Mouse (Mus musculus) CD4-positive helper T cell, adult 2 months (primary cell): Measurements from ENCODE around the gene AK157302.
"Not testable (repeated sequence)": the region's sequence is repeated elsewhere in the genome, so short reads cannot be mapped to it uniquely, and the experiment has no call there.

Experiments used
- DNase-seq: peaks from one replicate; pipeline ENCODE4 v3.0.0-alpha.2; 2012; ENCODE audit warnings: low read depth, missing footprints, low spot score

The AK157302 gene

DNA sequence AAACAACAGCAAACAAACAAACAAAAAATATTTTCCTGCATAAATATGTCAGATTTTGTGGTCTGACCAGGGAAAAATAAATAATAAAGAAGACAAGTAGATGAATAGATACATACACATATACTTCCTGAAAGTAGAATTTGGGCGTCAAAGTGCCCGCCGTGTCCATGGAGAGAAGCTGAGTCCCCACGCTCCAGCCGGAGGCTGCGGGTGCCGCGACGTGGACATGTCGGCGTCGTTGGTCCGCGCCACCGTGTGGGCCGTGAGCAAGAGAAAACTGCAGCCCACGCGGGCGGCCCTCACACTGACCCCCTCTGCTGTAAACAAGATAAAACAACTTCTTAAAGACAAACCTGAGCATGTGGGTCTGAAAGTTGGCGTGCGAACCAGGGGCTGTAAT, at the start of gene AK157302:
Gene AK157302 (plus strand): TSS at position 144 of the 400 bp plus-strand sequence.
- no peak for DNase-seq

DNA sequence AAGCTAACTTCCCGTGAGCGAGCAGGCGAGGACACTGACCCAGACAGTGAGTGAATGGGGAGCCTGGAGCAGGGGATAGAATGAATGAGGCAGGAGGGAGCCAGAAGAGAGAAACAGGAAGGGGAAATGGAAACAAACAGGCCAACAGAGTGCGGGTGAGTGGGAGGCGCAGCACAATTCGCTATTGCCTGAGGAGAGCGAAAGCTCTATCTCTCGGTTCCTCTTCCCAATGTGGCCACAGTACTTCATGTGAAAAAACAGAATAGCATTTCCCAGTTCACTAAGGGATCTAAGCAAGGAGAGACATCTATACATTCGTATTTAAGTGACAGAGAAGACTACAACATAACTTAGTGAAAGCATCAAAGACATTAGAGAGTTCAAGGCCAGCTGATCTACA, 48.2 kb upstream of the AK157302 start:
- DNase-seq, result no peak

DNA sequence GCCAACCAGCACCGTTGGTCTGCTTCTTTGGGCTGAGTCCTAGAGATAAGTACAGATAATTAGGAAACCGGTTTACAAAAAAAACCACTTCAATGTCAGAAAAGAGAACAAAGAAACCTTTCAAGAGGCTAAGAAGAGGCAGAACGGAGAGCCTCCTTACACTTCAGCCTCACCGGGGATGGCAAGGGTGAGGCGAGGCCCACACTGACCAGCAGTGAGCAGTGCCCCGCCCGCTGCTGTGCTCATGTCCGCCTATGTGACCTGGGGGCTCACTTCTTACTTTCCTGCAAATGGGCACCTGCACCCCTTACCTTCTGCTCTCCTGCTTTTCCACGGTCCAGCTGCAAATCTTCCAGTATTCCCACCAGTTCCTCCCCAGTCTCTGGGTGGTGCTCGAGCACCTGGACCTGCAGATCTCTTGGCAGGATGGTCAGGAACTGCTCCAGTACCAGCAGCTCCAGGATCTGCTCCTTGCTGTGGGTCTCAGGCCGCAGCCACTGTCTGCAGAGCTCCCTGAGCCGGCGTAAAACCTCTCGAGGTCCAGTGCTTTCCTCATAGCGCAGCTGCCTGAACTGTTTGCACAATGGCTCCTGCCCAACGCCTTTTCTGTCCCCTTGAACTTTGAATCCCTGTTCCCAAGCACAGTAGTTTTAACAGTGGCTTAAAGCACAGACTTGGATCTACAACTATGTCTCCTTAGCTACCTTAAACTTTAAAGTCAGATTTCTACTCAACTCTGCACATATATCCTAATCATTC, 47.0 kb upstream of the AK157302 start:
- DNase-seq, result no peak

DNA sequence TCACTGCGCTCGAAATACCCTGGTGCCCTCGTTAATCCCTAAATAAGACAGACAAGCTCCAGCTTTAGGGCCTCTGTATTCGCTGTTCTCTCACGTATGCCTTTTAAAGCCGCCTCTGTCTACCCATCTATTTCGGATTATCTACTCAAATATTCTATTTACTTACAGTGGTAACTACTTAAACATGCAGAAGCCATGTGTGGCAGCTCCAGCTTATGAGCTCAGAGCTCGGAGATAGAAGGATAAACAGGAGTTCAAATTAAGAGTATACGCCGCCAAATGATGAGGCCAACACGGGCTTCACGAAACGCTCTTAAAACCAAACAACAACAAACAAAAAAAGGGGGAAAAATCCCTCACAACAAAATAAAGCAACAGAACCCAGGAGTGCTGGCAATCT, 42.0 kb upstream of the AK157302 start:
- no peak for DNase-seq

DNA sequence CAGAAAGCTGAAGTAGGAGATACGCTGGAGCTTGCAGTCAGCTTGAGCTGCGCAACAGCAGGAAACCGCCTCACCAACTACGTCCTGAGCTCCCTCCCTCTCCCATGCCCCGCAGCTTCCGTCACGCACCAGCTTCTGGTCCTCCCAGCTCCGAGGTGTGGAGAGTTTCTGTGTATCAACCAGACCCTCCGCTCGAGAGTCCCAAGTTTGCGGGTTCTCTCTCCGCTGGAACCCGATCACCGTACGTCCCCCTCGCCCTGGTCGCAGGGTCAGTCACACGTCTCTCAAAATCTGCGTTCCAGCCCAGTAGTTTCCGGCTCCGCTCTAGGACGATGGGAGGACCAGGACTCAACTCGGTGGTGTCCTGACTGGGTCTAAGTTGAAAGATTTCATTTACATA, 41.6 kb upstream of the AK157302 start, which contains the start of gene Zscan26:
Gene Zscan26 (minus strand): TSS at position 282 of the 400 bp plus-strand sequence.
- peak; percentile 82 for DNase-seq

DNA sequence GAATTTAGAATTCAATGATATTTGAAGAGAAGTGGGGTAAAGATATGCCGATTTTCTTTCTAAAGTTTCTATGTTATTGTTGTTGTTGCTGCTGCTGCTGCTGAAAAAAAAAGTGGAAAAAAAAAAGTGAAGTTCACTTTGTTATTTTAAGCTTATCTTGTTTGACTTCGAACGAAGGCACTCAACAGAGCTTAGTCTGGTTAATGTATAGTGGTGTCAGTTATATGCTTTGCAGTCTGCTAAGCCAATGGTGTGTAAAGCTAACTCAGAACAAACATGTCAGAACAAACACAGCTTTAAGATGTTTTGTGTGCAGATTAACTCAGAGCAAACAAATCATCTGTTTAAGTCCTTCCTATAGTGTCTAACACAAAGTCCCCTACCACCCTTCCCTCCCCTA, 40.9 kb upstream of the AK157302 start:
- DNase-seq, result no peak

DNA sequence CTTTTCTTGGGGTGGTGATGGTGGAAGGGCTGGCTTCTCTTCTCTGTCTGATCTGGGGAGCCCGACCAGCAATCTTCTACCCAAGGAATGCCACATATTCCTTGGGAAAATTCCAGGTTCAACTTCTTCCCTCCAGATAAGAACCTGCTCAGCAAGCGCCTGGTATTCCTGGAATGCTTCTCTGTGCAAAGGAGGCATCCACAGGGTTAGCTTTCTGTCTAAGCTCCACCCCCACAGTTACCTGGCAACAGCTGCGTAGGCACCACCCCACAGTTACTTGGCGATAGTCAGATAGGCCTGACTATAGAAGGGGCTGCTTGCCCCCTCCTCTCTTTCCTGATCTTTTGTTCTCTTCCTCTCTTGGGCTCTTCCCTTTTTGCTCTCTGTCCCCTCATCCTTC, 38.7 kb upstream of the AK157302 start:
- no peak for DNase-seq

DNA sequence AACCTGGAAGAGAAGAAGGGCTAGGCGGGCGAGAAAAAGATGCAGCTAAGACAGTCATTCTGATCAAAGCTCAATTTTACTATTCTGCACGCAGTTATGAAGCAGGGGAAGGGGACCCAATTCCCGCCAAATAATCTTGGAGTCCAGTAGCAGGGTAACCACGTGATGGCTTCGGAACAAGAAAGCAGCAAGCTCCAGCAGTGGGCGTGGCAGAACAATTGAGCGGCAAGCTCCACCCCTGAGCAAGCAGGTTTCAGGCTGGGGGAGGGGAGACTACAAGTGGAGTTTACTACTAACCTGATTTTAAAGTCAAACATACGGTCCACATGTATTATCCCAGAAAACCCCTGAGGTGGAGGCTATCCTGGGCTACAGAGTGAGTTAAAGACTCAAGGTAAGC, 32.5 kb upstream of the AK157302 start:
- DNase-seq, result not testable (repeated sequence)

DNA sequence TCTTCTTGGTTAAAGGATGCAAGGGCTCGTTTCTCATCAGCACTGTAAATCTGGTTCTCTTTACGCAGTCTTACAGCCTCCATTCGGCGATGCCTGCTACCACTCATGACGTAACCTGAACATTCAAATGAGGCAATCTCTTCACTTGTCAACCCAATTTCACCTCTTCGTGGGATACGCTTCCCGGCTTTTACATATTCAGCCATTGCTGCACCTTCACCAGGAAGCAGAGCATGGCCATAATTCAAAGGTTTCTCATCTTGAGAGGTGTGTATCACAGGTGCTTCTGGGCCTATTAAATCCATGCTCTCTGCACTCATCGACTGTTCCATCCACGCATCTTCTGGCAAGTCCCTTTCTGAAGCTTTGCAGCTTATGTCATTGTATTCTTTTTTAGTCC, 27.7 kb upstream of the AK157302 start:
- DNase-seq, result no peak

DNA sequence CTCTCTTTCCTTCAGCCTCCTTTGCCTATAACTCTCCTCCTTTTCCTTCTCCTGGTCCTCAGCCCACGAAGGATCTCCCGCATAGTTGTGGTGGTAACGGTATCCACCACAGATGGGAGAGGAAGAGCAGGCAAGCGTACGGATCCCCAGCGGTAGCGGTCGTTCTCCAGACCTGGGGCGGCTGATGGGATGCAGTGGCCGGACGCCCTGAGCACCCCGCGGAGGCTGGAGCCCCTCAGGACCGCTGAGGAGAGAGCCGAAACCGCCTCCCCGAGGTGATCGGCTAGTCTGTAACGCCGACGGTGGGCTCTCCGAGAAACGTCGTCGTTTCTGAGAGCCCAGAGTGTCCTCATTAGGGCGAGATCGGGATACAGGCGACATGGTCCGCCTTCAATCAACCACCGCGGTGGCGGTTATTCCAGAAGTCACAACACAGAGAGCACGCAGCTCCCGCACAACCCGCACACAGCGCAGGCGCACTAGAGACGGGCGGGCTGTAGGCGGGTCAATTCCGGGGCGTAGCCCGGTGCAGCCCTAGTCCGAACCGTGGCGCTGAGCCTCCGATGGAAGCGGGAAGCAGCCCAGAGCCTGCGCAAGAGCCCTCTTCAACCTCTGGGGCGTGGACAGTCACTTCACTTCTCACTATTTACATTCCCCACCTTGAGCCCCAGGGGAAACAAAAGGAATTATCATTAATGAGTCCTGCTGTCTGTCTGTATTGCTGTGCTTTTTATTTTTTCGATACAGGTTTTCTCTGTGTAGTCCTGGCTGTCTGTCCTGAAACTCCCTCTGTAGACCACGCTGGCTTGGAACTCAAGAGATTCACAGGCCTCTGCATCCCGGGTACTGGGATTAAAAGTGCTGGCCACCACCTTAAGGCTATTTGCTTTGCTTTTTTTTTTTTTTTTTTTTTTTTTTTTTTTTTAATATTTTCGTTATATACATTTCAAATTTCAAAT, 26.7 kb upstream of the AK157302 start, which contains the start of gene Nkapl:
Gene Nkapl (minus strand): TSS at position 449 of the 959 bp plus-strand sequence.
- peak; percentile 80 for DNase-seq

DNA sequence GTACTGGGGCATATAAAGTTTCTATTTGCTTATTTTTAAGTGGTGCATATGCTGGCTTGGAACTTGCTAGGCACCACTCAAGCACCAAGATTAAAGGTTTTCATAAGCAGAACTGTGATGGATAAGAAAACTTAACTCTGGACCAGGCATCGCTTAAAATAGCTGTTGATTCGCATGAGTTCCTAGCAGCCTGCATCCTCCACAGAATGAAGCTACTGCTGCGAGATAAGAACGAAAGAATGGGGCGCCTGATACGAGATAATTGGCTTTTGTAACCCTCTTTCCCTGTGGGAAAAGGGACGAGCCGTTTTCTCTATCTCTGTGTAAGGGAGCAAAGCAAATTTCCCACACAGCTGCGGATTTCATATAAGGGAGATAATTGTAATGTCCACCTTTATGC, 25.9 kb upstream of the AK157302 start:
- DNase-seq, result no peak

DNA sequence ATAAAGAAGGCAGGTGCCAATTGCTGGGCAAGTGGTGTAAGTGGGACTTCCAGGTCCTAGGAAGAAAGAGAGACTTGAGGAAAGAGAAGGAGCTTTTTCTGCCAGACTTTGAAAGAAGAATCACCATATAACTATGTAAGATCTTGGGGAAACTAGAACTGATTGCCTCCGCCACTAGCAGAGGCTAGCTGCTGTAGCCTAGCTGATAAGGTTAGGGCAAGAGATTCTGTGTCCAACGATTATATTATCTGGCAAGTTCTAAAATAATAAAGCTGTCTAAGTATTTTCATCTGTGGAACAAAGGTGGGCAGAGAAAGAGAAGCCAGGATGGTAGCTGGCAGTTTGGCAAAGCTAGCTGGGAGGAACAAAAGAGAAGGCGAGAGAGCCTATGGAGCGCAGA, 22.6 kb upstream of the AK157302 start:
- DNase-seq, result no peak

DNA sequence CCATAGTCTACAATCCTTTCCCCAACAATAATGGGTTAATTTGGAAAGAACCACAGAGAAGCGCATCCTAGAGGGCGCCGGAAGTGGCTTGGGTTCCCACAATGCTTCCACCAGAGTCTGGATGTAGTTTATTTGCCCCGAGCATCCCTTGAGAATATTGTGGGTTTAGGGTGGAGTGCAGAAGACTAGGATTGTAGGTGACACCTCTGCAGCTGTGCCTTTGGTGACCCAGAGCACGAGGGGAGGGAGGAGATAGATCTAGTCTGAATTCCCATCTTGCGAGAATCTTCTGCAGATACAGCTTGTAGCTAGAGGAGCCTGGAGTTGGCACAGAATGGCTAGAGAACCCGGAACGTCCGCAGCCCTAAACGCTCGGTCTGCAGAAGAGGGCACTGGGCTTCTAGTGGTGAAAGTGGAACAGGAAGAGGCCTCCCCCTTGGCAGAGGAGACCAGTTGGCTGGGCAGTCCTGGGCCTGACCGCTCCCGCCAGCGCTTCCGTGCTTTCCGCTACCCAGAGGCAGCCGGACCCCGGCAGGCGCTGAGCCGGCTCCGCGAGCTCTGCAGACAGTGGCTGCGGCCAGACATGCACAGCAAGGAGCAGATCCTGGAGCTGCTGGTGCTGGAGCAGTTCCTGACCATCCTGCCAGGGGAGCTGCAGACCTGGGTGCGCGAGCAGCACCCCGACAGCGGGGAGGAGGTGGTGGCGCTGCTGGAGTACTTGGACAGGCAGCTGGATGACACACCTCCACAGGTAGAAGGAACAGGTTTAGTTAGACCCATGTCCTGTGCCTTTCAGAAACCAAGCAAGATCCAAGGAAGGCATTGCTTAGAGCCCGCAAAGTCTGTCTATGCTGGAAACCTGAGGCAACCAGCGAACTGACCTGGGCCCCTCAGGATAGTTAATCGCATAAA, 16.0 kb upstream of the AK157302 start, which contains the start of the genes Zkscan4 and Gm10065:
Gene Zkscan4 (plus strand): TSS at position 149 of the 912 bp plus-strand sequence.
Gene Gm10065 (minus strand): TSS at position 683 of the 912 bp plus-strand sequence.
- DNase-seq, result peak; percentile 5

DNA sequence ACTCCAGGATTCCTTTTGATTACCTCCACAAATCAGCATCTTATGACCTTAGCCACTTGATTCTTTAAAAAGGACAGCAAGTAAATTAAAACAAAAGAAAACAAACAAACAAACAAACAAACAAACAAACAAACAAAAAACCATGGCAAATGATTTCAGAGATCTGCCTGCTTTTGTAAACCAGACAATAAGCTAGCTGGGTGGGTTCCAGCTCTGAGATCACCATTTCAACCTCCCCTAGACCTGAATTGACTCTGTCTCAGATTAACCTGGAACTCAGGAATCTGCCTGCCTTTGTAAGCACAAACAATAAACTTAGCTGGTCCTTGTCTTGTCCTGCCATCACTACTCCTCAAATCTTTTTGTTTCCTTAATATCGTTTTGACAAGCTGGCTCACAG, 8.1 kb upstream of the AK157302 start:
- DNase-seq, result no peak

DNA sequence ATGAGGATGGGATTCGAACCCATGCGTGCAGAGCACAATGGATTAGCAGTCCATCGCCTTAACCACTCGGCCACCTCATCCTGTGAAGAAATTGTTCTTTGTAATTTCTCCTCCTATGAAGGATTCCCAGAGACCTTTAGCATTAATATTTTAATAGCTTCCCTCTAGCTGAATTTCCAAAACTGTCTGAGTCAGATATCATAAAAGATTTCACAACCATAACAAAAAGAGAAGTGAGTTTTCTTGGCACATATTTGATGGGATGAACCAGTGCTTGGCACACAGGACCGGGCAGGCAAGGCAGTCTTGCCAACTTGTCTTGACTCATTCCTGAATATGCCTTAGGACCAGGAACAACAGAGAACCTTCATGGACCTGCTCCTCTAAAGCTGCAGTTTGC, 2.2 kb upstream of the AK157302 start:
- DNase-seq, result no peak

DNA sequence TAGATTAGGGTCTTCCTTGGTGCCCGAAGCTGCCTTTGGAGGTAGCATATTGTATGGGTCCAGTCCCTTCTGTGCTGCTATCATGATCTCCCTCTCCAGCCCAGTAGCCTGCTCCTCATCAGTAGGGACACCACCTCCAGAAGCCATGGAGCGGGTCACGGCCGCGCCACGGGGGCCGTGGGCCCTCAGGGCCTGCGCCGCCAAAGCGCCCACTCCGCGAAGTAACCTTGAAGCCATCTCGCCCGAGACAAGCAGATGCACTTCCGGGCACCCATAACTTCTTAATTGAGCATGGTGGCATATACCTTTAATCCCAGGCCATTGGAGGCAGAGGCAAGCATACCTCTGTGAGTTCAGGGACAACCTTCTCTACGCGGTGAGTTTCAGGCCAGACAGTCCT, 6.2 kb downstream of the AK157302 start, which contains the start of gene Gm11273:
Gene Gm11273 (minus strand): TSS at position 237 of the 400 bp plus-strand sequence.
- not testable (repeated sequence) for DNase-seq

DNA sequence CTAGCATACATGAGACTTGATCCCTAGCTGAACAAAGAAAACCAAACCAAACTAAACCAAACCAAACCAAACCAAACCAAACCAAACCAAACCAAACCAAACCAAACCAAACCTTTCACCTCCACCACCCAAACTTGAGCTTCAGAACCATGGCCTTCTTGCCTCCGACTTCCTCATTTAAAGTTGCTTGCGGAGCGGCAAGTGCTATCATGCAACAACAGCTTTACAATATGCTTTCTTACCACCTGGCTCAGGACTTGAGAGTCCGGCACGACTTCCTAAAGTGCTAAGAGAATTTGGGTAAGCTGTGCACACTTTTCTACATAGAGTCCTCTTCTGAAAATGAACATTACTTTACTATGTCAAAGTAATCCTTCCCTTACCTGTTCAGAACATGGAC, 7.3 kb downstream of the AK157302 start:
- no peak for DNase-seq

DNA sequence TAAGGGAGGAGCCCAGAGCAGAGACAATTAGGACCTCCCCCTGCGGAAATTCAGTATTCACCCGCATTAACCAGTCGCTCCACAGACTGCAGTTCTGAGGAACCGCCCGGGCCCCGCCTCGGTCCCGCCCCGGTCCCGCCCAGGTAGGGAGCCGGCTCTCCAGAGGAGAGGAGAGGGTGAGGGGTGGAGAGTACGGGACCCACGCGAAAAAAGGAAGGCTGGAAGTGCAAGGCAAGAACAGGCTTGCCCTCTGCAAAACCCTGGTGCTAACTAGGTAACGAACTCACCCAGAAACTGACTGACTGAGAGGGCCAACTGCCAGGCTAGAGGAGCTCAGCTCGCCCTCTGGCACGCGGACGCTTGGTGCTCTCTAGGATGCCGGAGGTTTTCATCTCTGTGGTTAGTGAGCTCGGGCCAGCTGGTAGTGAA, 11.2 kb downstream of the AK157302 start:
- peak; percentile 92 for DNase-seq

DNA sequence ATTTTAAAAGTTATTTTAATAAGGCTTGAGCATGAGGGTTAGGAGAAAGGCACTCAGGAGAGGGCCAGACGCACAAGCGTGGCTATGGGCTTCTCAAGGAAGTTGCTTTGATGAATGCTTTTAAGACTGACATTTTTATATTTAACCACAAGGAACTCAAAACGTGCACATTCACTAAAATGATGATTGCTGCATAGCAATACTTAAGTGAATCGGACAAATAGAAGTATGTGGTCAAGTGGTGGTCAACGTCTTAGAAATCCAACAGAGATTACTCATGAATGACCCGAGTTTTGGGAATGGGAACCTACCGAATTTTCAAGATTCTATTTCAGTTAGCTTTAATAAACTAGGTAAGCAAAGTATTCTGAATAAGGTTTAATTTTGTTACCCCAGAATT, 35.1 kb downstream of the AK157302 start:
- no peak for DNase-seq

DNA sequence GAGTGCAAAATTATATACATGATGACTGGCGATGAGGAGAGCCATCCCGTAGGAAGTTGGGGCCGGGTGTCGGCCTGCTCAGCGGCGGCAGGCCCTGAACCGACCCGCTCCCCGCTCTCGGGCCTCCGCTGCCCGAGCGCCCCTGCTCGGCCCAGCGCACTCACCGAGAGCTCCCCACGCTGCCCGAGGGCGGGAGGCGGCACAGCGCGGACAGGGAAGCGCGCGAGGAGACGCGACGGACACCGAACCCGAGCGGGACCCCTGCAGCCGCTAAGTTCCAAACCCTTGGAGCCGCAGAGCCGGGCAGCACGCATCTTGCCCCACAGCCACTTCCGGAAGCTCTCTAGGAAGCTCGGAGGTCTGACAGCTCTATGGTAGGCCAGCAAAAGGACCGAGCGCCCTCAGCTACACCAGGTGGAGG, 35.8 kb downstream of the AK157302 start, which contains the start of gene Zkscan8:
Gene Zkscan8 (minus strand): TSS at position 340 of the 421 bp plus-strand sequence.
- DNase-seq, result peak; percentile 87

DNA sequence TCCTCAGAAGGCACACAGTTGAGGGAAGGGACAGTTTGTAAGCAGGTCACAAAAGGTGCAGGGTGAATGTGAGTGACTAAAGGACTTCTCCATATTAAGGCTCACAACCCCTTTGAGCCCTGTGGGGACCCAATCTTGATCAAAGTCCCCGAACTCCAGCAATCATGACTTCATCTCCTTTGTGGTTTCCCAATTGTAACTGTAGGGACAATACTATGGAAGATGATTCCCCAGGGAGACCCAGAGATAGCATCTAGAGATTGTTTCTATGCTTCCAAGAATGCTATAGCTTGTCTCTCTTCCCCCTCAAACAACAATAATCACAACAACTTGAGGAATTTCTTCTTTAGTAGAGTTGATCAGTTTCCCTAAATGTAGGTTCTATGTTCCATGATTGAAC, 47.7 kb downstream of the AK157302 start, which contains the start of gene Olfr1366:
Gene Olfr1366 (minus strand): TSS at position 101 of the 400 bp plus-strand sequence.
- no peak for DNase-seq
